In the genomic region with DNA sequence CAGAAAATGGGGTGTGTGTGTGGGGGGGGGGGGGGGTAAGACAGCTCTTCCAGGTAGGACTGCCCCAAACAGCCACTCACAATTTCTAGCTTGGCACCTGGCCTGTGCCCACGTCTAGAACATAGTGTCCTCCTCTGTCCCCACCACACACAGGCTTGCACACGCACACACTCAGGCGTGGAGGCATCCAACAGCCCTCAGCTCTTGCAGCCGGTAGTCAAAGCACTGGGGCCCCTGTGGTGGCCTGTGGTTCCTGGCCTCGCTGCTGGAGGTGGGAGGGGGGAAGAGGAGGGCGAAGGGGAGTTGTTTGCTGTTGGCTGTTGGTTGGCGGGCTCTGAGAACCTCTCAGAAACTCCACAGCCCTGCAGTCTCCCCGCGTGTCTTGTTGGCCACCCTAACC, we compare ENCODE assay signal across 9 mouse cellular contexts. TPM values are rescaled to one million over a fixed set of nuclear protein-coding genes. Genes with fewer than 3 reads are reported as not detected.
DNase-seq lines count a peak whose midpoint lies in the region; ATAC-seq lines count a peak whose summit lies in the region.
"Had no signal": no experiment of that assay in that cellular context is flagged by ENCODE, and none has a peak within 500 bp of the region (broad histone marks: within the 10 kb centered on the region; RNA-seq: fewer than 3 reads in every experiment).

No protein-coding gene starts in this region.

- no peak overlapping the region for H3K9ac ChIP-seq in limb, embryonic 13.5 days
- no peak overlapping the region for H3K9ac ChIP-seq in stomach, embryonic 15.5 days

- no peaks in the 10 kb centered on the region for H3K36me3 ChIP-seq in limb, embryonic 13.5 days
- no peaks in the 10 kb centered on the region for H3K36me3 ChIP-seq in stomach, embryonic 15.5 days

- DNase-seq in cerebellum, postnatal 10 days, result peak; percentile 48 to 51
- DNase-seq in cerebellum, adult 9-10 months, result no peak
- peak; percentile 57 for DNase-seq in right cerebral cortex, adult 18-20 months
- DNase-seq in right cerebral cortex, postnatal 10 days (ENCODE audit: low spot score in 2 of 2), result no peak
- DNase-seq in embryo, embryonic 11 days, result no peak
- no peak for DNase-seq in MN1 (ENCODE audit: low spot score)

- H3K9me3 ChIP-seq in limb, embryonic 13.5 days, result no peaks in the 10 kb centered on the region
- H3K9me3 ChIP-seq in stomach, embryonic 15.5 days, result no peaks in the 10 kb centered on the region

- H3K4me2 ChIP-seq in limb, embryonic 13.5 days (replicated peaks), result peak overlapping the region; percentile 100
- H3K4me2 ChIP-seq in stomach, embryonic 15.5 days, result peak overlapping the region; percentile 99

- H3K27me3 ChIP-seq in limb, embryonic 13.5 days, result peaks cover 98% of the 10 kb centered on the region
- peaks cover 86% of the 10 kb centered on the region for H3K27me3 ChIP-seq in stomach, embryonic 15.5 days (replicated peaks)

- peak overlapping the region; percentile 61 for H3K4me3 ChIP-seq in limb, embryonic 13.5 days
- H3K4me3 ChIP-seq in stomach, embryonic 15.5 days (replicated peaks), result peak overlapping the region; percentile 69

- no peak overlapping the region for H3K27ac ChIP-seq in limb, embryonic 13.5 days
- H3K27ac ChIP-seq in stomach, embryonic 15.5 days, result no peak overlapping the region
- H3K27ac ChIP-seq: macrophage had no signal

- ATAC-seq in limb, embryonic 13.5 days (ENCODE audit: low FRiP score, low read depth), result no peak
- ATAC-seq in stomach, embryonic 15.5 days (ENCODE audit: insufficient read depth, low FRiP score, low read depth), result 0 out of 2 replicates have a peak, but pooled peaks have one; percentile 28

- peaks cover 20% of the 10 kb centered on the region for H3K4me1 ChIP-seq in limb, embryonic 13.5 days
- H3K4me1 ChIP-seq in stomach, embryonic 15.5 days, result peaks cover 21% of the 10 kb centered on the region

- 3% methylated on average over 9 of the region's 9 CpGs for WGBS in limb, embryonic 13.5 days
- 2% methylated on average over 9 of the region's 9 CpGs for WGBS in stomach, embryonic 15.5 days

RNA-seq across cellular contexts. Expression of gene Unc5a, which starts 0.9 kb away (rescaled TPM):
- polyA plus RNA-seq in limb, embryonic 13.5 days (2015; fragmentation: Nextera tagmentation; extraction: Ambion mirVana), result 0.86 and 1.2 TPM in 2 replicates
- polyA plus RNA-seq in stomach, embryonic 15.5 days (2015; fragmentation: Nextera tagmentation; extraction: Ambion mirVana), result 4.0 TPM in 2 replicates

Comparison
In these comparisons a context has a peak if more than half of its experiments do, and no peak if none do; other contexts are left out.
1. DNase-seq: peak in cerebellum, postnatal 10 days (2 of 2) and right cerebral cortex, adult 18-20 months (single experiment); none in cerebellum, adult 9-10 months (single experiment), right cerebral cortex, postnatal 10 days (0 of 2), embryo, embryonic 11 days (single experiment) and MN1 (single experiment).